Mouse (Mus musculus) frontal cortex, postnatal 14 days (tissue): ENCODE measurements around the gene Sult1d1.
"Not testable (repeated sequence)": the region's sequence is repeated elsewhere in the genome, so short reads cannot be mapped to it uniquely, and the experiment has no call there.

Source experiments
- DNase-seq, 2 experiments: peaks; one replicate each; pipeline ENCODE4 v3.0.0; 2022; ENCODE audit warnings: low spot score in 2 of 2

Sult1d1 gene

GRCm38 (mm10) chr5:87568845-87569244 is at the start of gene Sult1d1:
TSS of gene Sult1d1 (minus strand) at chr5:87569027.
- DNase-seq = no peak

GRCm38 (mm10) chr5:87615128-87615390 is 46.2 kb upstream of the Sult1d1 start:
- DNase-seq = no peak

- DNase-seq = no peak
Measured at GRCm38 (mm10) chr5:87614364-87615127, 45.7 kb upstream of the Sult1d1 start.

DNA sequence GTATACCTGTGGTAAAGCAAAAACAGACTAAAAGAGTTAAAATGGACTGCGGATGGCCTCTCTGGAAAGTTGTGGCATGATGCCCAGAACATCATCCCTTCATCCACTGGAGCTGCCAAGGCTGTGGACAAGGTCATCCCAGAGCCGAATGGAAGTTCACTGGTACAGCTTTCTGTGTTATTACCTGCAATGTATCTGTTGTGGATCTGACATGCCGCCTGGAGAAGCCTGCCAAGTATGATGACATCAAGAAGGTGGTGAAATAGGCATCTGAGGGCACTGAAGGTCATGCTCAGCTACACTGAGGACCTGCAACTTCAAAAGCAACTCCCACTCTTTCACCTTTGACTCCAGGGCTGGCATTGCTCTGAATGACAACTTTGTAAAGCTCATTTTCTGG is 32.2 kb upstream of the Sult1d1 start:
- DNase-seq = no peak

DNA sequence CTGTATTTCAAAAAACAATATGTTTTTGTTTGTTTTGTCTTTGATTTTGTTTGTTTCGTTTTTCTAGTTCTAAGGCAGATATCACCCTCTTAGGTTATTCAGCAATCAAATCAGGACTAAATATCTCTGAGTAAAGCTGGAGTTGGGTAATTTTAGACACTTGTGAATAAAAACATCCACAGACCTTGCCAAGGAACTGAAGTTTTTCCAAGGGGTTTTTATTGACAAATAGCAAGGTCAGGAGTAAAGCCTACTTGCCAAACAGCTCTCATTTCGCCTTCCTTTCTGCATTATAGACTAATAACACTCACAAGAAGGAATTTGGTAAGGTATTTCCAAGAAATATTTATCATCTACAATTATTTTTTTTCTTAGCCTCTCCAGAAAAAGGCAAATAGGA is 29.1 kb upstream of the Sult1d1 start:
- DNase-seq = no peak

- DNase-seq = no peak
Measured at GRCm38 (mm10) chr5:87591494-87591893, 22.7 kb upstream of the Sult1d1 start, which contains the start of gene Sult1e1. TSS of gene Sult1e1 (minus strand) at chr5:87591594.

DNA sequence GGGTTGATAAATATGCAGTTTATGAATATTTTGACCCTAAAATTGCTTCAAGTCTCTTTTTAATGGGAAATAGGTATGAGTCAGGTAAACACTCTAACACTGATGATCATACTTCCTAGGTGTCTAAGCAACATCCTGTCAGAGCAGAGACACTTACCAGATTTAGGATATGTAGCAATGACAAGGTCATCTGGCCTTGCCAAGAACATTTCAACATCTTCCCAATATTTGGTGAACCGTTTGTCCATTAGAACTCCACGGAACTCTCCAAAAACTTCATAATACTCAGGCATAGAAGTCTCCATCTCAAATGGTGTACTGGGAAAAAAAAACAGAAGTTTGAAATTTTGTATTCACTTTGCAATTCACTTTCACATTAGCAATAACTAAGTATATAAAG is 21.1 kb upstream of the Sult1d1 start:
- DNase-seq = no peak

GRCm38 (mm10) chr5:87580389-87580788 is 11.6 kb upstream of the Sult1d1 start:
- no peak for DNase-seq

- DNase-seq = no peak
Measured at GRCm38 (mm10) chr5:87574174-87574573, 5.3 kb upstream of the Sult1d1 start.

GRCm38 (mm10) chr5:87573490-87573889 is 4.7 kb upstream of the Sult1d1 start:
- no peak for DNase-seq

- DNase-seq = no peak
Measured at GRCm38 (mm10) chr5:87572781-87573180, 4.0 kb upstream of the Sult1d1 start.

GRCm38 (mm10) chr5:87567306-87567705 is 1.5 kb downstream of the Sult1d1 start:
- no peak for DNase-seq

DNA sequence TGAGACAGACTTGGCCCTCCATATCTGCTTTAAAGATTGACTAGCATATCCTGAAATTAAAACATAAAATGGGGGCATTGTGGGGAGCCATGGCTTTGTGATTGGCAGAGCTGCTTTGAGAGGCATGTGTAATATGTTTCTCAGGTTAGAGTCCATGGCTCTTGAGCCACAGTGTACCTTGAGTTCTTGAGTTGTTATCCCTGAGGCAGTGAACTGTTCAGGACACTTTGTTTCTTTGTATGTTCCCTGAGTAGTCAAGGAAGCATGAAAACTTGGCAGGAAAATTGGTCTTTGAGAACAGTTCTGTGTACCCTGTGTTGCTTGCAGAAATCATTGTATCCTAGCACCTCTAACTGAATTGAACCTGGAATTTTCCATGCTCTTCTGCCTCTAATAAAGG is 5.9 kb downstream of the Sult1d1 start:
- no peak for DNase-seq

DNA sequence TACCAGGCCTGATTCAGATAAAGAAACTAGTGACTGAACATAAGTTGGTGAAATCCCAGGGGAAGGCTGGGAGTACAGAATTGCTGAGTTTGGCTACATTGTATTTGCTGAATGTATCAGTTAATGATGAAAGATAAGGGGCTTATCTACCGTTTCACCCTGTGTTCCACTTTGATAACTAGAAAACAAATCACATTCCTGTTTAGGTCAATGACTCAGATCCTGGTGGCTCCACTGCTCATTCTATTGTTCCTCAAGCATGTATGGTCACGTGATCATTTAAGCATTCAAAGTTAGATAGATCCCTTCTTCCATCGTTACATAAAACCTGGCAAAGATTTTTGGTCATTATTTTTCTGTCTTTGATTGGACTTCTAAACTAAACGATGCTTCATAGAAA is 6.3 kb downstream of the Sult1d1 start:
- DNase-seq = no peak

DNA sequence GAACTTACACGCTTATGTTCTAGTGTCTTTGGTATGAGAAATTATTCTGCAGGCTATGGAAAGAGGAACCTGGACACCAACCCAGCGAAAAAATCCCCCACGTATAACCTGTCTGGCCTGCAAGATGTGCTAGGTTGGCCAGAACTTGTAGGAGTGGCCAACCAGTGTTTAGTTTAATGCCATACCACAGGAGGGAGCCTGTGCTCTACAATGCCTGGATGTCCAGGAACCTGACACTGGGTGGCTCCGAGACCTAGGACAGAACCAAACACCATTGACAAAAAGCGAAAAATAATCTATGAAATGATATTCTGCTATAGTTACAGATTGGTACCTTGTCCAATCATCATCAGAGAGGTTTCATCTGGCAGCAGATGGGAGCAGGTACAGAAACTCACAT is 8.7 kb downstream of the Sult1d1 start:
- no peak for DNase-seq

DNA sequence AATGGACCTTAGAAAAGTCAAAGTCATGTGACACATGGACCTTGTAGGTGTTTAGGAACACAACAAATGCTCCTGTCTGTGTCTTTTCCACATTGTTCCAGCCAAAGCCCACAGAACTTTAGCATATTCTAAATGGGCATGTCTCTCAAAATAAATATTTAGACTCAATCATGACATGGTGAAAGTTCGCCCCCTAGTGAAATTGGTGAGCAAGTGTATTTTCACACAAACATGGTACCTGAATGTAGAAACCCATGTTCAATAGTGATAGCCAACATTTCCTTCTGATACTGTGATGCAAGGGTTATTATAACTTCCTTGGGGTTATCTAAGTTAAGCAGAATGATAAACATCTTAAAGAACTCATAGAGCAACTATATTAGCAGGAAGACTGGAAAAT is 17.9 kb downstream of the Sult1d1 start:
- DNase-seq = no peak

DNA sequence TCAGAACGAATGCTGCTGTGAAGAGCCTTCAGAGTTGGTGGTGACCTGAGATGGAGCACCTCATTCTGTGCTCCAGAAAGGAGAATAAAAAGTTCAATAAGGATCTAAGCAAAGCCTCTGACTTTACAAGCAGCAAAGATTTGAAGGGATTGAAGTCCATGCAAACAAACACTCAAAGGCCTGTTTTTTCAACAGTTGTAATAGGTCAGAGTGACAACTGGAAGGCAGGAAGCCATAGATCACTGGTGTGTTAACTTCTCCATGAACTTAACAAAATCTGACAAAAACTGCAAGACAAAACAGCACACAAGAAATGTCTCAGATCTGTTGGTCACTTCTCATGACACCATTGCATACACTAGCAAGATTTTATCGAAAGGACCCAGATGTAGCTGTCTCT is 30.7 kb downstream of the Sult1d1 start, which contains the start of gene Sult1b1:
Gene Sult1b1 (minus strand): TSS at position 85 of the 400 bp plus-strand sequence.
- no peak for DNase-seq

DNA sequence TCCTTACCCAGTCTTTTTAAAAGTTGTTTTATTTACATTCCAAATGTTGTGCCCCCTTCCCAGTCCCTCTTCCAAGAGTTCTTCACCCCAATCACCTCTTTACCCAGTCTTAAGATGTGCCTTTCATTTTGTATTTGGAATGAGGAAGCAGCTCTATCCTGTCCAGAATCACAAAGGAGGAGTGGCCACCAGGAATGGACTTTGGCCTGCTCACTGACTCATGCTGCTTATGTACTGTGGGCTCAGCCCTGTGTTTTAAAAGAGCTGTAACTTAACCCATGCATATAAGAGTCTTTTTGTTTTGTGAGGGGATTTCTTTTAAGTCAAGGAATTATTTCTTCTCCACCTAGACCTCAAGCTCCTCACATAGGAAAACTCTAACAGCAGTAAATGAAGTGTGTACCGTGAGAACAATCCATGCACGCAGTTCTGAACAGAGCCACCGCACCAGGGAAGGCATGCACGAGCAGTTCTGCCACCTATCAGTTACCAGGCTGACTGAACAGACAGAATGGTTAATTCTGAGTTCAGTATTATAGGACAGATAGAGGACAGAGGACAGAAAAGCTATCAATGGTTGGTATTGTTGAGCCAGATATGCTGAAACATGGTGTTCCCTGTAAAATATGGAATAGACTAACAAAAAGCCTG is 32.7 kb downstream of the Sult1d1 start:
- DNase-seq = no peak

GRCm38 (mm10) chr5:87532288-87532687 is 36.5 kb downstream of the Sult1d1 start:
- DNase-seq = no peak

DNA sequence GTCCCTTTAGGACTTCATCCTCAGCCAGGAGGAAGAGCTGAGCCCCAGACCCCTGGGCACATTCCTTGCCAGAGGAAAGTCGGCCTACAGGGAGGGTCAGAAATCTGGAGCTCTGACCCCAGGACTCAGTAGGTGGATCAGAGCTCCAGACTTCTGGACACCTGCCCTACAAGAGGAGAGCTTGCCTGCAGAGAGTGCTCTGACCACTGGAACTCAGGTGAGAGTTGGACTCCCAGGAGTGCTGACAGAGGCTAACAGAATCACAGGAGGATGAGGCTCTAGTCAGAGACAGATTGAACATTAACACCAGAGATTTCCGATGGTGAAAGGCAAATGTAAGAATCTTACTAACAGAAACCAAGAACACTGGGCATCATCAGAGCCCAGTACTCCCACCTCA is 45.3 kb downstream of the Sult1d1 start:
- not testable (repeated sequence) for DNase-seq

DNA sequence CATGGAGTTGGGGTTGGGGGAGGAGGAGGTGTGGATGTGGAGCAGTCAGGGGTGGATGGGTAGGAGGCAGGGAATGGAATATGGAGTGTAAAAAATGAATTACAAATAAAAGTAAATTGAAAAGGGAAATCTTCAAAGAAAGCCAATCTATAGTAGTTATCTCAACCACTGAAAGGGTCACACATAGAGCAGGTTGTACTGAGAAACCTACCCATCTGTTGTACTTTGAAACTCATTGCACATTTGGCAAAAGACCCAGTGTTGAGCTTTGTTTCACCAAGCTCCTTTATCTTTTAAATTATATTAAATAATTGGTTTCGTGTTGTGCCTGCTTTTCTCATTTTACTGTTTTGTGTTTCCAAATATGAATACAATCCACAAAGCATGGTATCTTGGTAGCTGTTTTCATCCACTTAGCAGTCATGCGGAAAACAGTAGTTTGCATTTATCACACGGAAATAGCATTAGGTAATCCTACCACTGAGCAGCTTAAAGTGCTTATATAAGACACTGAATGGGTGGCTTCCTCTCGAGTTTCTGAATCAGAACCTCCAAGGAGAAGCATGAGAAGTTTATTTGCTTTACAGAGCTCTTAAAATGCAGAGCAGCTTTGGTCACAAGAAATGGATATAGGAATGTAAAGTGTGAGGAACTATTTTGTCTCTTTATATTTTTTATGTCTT is 62.9 kb downstream of the Sult1d1 start:
- no peak for DNase-seq
